Mouse (Mus musculus) heart, adult 11 months (tissue): Measurements from ENCODE around the gene Avpi1.

Experiments
- DNase-seq: peaks from one replicate; pipeline ENCODE4 v3.0.0; 2022

Gene Avpi1

GRCm38 (mm10) chr19:42090637-42091141 lies 38.2 kb downstream of the Avpi1 start:
- no peak for DNase-seq

- DNase-seq, result peak; percentile 100
Measured at GRCm38 (mm10) chr19:42089748-42090595, 38.9 kb downstream of the Avpi1 start, which contains the start of gene Pi4k2a. TSS of gene Pi4k2a (plus strand) at chr19:42090470.

GRCm38 (mm10) chr19:42089103-42089747 lies 39.6 kb downstream of the Avpi1 start:
- peak; percentile 98 for DNase-seq

DNA sequence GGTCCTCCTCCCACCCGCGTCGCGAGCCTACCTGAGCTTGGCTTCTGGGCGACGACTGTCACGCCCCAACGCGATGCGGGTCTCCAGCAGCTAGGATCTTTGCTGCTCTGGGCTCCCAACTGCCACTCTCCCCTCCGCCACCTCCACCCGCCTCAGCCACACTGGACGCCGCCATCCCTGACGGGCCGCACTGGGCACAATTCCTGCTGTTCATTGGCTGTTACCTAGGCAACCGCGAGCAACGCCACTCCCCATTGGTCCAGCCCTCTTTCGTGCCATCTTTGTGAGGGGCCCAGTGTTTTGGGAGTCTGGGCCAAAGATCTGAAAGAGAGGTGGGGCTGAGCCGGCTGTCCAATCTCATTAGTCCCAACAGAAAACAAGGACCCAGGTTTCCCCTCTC lies 42.7 kb downstream of the Avpi1 start, which contains the start of gene Morn4:
Gene Morn4 (minus strand): TSS at position 192 of the 400 bp plus-strand sequence.
- DNase-seq, result peak; percentile 98

- no peak for DNase-seq
Measured at GRCm38 (mm10) chr19:42085690-42086089, 43.2 kb downstream of the Avpi1 start.

DNA sequence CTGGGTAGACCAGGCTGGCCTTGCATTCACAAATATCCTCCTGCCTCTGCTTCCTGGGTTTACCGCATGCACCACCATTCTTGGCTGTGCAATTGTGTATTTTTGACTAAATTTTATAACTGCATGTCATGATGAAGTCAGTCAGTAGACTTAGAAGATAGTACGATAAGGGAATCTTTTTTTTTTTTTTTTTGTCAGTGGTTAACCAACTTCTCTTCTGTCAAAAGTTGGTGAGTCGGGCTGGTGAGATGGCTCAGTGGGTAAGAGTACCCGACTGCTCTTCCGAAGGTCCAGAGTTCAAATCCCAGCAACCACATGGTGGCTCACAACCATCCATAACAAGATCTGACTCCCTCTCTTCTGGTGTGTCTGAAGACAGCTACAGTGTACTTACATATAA lies 47.2 kb downstream of the Avpi1 start:
- peak; percentile 29 for DNase-seq

DNA sequence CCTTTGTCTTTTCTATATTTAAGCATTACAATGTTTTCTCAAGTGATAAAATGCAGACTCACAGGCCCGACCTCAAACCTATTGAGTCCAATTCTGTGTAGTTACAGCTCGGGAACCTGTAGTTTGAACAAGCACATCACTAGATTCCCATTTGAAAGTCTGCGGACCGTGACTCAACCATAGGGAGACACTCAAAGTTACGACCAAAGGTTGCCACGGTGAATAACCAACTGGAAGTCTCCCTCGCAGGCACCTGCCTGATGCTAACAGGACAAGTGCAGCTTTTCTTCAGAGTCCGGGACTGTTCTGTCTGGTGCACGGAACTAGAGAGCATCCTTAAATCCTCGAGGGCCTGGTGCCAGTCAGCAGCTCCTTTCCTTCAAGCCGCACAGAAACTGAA lies 48.4 kb downstream of the Avpi1 start:
- peak; percentile 64 for DNase-seq

DNA sequence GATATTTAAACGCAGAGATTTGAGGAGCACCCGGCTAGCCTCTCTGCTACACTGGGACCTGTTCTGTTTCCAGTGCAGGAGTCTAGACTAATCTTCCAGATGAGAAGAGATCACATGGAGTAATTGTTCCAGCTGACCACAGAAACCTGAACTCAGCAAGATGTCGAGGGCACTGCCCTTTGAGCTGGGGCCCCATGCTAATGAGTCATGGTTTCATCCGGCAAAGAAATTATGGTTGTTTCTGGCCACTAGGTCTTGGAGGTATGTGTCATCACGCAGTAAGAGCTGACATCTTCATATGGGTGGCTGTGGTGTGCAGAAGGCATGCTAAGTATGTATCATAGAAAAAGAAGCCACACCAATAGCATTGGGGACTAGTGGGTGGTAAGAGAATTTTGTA lies 48.9 kb downstream of the Avpi1 start:
- peak; percentile 84 for DNase-seq

DNA sequence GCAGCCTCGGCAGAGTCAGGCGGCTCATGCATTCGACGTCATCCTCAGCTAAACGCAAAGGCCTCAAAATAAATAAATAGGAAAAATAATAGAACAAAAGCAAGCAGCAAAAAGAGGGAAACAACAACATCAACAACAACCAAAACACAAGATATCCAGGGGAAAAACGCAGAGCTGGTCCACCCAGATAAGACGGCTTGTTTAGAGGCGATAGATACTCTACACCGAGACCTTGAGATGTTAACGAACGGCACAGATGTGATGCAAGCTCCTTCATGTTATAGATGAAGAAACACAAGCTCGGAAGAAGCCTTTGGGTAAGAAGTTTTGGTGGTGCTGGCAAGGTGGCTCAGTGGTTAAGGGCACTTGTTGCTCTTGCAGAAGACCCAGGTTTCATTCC lies 49.9 kb downstream of the Avpi1 start:
- peak; percentile 78 for DNase-seq

DNA sequence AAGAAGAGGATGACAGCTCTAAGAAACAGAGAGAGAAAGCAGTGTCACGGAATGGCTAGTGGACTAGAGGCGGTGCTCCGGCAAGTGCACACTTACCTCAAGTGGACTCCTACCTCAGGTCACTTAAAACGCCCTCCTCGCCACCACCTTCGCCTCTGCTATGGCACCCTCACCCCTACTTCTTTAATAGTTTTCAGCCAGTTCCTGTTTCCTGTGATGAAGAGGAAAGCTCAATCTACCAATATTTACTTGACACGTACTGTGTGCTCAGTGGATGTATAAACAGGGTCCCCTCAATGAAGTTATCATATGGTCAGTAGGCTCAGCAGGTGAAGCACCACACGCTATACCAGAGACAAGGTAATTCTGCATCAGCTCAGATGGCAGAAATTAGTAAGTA lies 50.3 kb downstream of the Avpi1 start:
- peak; percentile 69 for DNase-seq

- peak; percentile 68 for DNase-seq
Measured at GRCm38 (mm10) chr19:42075992-42076391, 52.9 kb downstream of the Avpi1 start.

- peak; percentile 96 for DNase-seq
Measured at GRCm38 (mm10) chr19:42075051-42075450, 53.8 kb downstream of the Avpi1 start.
